Mouse (Mus musculus) spleen, adult 2 months (tissue): ENCODE measurements around the gene Xpnpep1. TPM values are rescaled to one million over a fixed set of nuclear protein-coding genes. Genes with fewer than 3 reads are reported as not detected.

Experiments
- DNase-seq, 2 experiments: peaks; one replicate each; pipeline versions ENCODE4 v3.0.0 to v3.0.0-alpha.2; 2012 to 2021; ENCODE audit warnings: low spot score in 2 of 2, low read depth in 1 of 2
- H3K27ac ChIP-seq: fragments of 200-500 bp; 2 replicates; pipeline ENCODE4 v1.5.1; 2012; ENCODE audit warnings: low read length, inconsistent platforms; ENCODE audit not compliant: insufficient read depth
- H3K27me3 ChIP-seq: fragments of 200-500 bp; 2 replicates; pipeline ENCODE4 v1.6.1; 2012; ENCODE audit warnings: mild to moderate bottlenecking, moderate library complexity, low read length, inconsistent platforms; ENCODE audit not compliant: control insufficient read depth, insufficient read depth
- H3K36me3 ChIP-seq: fragments of 200-500 bp; 2 replicates; pipeline ENCODE4 v1.6.1; 2012; ENCODE audit warnings: mild to moderate bottlenecking, low read length, inconsistent platforms; ENCODE audit not compliant: control insufficient read depth, insufficient read depth
- H3K4me1 ChIP-seq: fragments of 200-500 bp; 2 replicates; pipeline ENCODE4 v1.6.1; 2011; ENCODE audit warnings: inconsistent platforms; ENCODE audit not compliant: control insufficient read depth, insufficient read depth, insufficient read length
- H3K4me3 ChIP-seq: fragments of 200-500 bp; 2 replicates; pipeline ENCODE4 v1.5.1; 2011; ENCODE audit warnings: mild to moderate bottlenecking, inconsistent platforms; ENCODE audit not compliant: insufficient read depth, insufficient read length; ENCODE audit errors: extremely low read depth
- CTCF ChIP-seq: fragments of 200-500 bp; IDR thresholded peaks from 2 replicates; pipeline ENCODE4 v1.5.1; 2011; ENCODE audit warnings: mild to moderate bottlenecking, inconsistent platforms; ENCODE audit not compliant: insufficient read depth, insufficient read length, insufficient replicate concordance; ENCODE audit errors: extremely low read depth
- POLR2A ChIP-seq: fragments of 200-500 bp; IDR thresholded peaks from 2 replicates; pipeline ENCODE4 v1.6.1; 2011; ENCODE audit warnings: low read depth, low read length, inconsistent platforms
- WGBS: fragments of 180-500 bp; shearing (Covaris S2); methylation state at CpG from one replicate; pipeline ENCODE4 v1.1.7; 2018; 5-methylcytosine and 5-hydroxymethylcytosine counted together
- polyA plus RNA-seq: library from polyadenylated mRNA; depleted of rRNA; stranded (reverse); fragments of >200 nt; gene quantifications from 2 replicates; pipeline ENCODE4 v1.2.3, GENCODE M21; 2012

Xpnpep1 gene
- polyA plus RNA-seq, 1 experiment, result 31.5 TPM

- no peak overlapping the region for H3K27ac ChIP-seq
- TF ChIP-seq POLR2A, result no peak
- no peak for TF ChIP-seq CTCF
- no peak overlapping the region for H3K4me3 ChIP-seq
- H3K4me1 ChIP-seq, result no peaks in the 10 kb centered on the region
- peaks cover 49% of the 10 kb centered on the region for H3K36me3 ChIP-seq
- 97% methylated on average over 19 of the region's 19 CpGs for WGBS
- no peak for DNase-seq
- no peaks in the 10 kb centered on the region for H3K27me3 ChIP-seq
Measured at GRCm38 (mm10) chr19:53005978-53006377, 34.0 kb downstream of the Xpnpep1 start.

- Histone ChIP-seq H3K4me1 (no peaks in the 10 kb centered on the region), H3K27me3 (no peaks in the 10 kb centered on the region), H3K36me3 (peaks cover 53% of the 10 kb centered on the region), H3K4me3 (no peak overlapping the region), H3K27ac (no peak overlapping the region)
- no peak for DNase-seq
- 86% methylated on average over 22 of the region's 22 CpGs for WGBS
- TF ChIP-seq POLR2A, result no peak
Measured at GRCm38 (mm10) chr19:53003554-53004365, 36.3 kb downstream of the Xpnpep1 start.

DNA sequence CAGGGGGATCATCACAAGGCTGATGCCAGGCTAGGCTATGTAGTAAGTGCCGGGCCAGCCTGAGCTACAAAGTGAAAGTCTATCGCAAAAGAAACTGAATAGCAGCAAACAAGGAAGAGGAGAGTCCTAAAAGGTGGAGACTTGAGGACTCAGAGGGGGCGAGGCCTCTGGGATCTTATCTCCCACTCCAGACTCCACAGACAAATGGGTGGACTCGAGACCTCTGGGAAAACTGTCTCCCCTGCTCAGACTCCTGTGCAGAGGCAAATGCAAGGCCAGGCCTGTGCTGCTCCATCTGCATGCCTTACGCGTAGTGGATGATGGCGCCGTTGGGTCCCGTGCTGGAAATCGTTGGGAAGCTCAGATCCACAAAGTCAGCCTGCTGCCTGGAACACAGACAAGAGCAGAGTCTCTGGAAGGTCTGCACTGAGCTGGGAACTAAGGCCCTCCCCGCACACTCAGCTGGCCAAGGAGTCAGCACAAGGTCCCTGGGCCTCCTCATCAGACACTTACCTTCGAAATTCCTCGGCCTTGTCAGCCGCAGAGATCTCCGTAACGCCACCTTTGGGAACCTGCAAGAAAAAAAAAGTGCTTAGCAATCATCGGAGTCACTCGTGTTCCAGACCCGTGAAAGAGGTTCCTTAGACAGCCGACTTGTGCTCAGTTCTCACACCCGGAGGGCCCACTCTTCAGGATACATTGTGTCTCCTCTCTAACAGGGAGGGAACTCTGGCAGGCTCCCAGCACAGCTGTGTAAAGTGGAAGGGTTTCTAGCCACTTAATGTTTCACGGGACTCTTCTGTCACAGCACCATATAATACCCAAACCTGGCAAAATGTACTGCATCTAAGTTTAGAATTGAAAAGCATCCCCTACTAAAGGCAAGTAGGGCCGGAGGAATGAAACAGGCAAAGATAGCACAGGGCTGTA is 37.6 kb downstream of the Xpnpep1 start:
- DNase-seq, result no peak
- TF ChIP-seq POLR2A (no peak), CTCF (no peak)
- H3K4me1 ChIP-seq, result no peaks in the 10 kb centered on the region
- no peaks in the 10 kb centered on the region for H3K27me3 ChIP-seq
- peaks cover 59% of the 10 kb centered on the region for H3K36me3 ChIP-seq
- no peak overlapping the region for H3K27ac ChIP-seq
- WGBS, result 89% methylated on average over 23 of the region's 23 CpGs
- H3K4me3 ChIP-seq, result no peak overlapping the region

- DNase-seq, result no peak
- no peak overlapping the region for H3K4me3 ChIP-seq
- TF ChIP-seq POLR2A (no peak), CTCF (peak; percentile 9; the same call in 1 of the 2 replicates)
- no peaks in the 10 kb centered on the region for H3K4me1 ChIP-seq
- H3K27ac ChIP-seq, result no peak overlapping the region
- peaks cover 36% of the 10 kb centered on the region for H3K36me3 ChIP-seq
- 83% methylated on average over 11 of the region's 11 CpGs for WGBS
- H3K27me3 ChIP-seq, result no peaks in the 10 kb centered on the region
Measured at GRCm38 (mm10) chr19:52992880-52993440, 47.1 kb downstream of the Xpnpep1 start.

- peaks cover 30% of the 10 kb centered on the region for H3K36me3 ChIP-seq
- H3K27ac ChIP-seq, result no peak overlapping the region
- no peaks in the 10 kb centered on the region for H3K27me3 ChIP-seq
- H3K4me1 ChIP-seq, result no peaks in the 10 kb centered on the region
- 93% methylated on average over 10 of the region's 10 CpGs for WGBS
- no peak overlapping the region for H3K4me3 ChIP-seq
- TF ChIP-seq CTCF (no peak), POLR2A (no peak)
- DNase-seq, result no peak
Measured at GRCm38 (mm10) chr19:52991924-52992323, 48.1 kb downstream of the Xpnpep1 start.

DNA sequence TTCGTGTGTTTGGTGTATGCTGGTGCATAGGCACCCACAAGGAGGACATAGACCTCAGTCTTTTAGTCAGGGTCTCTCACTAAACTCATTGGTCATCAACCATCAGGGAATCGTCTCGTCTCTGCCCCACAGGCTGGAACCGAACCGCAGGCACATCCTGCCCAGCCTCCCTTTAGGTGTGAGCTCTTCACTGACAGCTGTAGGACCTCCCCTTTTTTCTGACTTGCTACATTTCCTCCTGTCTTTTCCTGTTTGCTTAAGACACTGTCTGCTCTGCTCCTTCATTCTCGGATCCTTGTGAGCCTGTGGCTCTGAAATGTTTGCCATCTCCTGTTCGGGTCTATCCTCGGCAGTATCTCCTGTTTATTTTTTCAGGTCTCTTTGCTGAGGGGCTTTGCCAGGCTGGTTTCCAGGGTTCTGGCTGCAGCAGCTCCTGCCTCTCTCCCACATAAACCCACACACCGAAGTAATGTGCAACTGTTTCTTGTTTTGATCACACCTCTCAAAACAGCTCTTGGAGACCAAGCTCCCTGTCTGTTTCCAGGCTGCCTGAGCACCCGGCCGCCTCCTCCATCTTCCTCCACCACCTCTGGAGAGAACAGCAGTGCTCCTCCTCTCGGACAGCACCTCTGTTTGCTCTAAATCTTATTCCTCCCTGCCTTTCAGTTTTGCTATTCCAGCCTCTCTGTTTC is 60.8 kb downstream of the Xpnpep1 start:
- Histone ChIP-seq H3K4me1 (no peaks in the 10 kb centered on the region), H3K27ac (no peak overlapping the region), H3K36me3 (no peaks in the 10 kb centered on the region), H3K4me3 (no peak overlapping the region), H3K27me3 (no peaks in the 10 kb centered on the region)
- no peak for DNase-seq
- WGBS, result 42% methylated on average over 12 of the region's 12 CpGs
- TF ChIP-seq CTCF (no peak), POLR2A (no peak)
